Comparison of ENCODE assay signal across 29 mouse cellular contexts in the genomic region with DNA sequence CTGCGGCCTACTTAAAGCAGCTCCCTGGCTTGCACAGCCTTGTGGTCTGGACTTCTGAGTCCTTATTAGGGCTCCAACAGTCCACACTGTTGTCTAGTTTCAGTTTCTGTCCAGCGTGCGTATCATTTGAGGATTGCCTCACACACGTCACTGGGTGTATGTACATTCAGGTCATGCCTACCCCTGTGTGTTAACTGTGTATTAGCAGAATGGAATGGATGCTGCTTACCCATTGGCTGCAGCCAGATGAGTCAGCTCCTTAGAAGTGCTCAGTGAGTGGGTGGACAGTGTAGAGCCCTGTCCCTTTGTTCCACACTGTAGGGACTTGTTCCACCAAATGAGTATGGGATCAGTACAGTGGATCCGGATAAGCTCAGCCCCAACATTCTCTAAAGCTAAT. TPM values are rescaled to one million over a fixed set of nuclear protein-coding genes. Genes with fewer than 3 reads are reported as not detected.
DNase-seq lines count a peak whose midpoint lies in the region; ATAC-seq and TF ChIP-seq lines count a peak whose summit lies in the region.
"Had no signal": no experiment of that assay in that cellular context is flagged by ENCODE, and none has a peak within 500 bp of the region (broad histone marks: within the 10 kb centered on the region; RNA-seq: fewer than 3 reads in every experiment).

No protein-coding gene starts in this region.

- peaks cover 6% of the 10 kb centered on the region; the same call in 1 of the 2 replicates for H3K36me3 ChIP-seq in midbrain, embryonic 16.5 days (ENCODE audit: control insufficient read depth, insufficient read depth, low read length)
- peaks cover 8% of the 10 kb centered on the region; the same call in 1 of the 2 replicates for H3K36me3 ChIP-seq in midbrain, embryonic 11.5 days (ENCODE audit: control insufficient read depth, insufficient read depth, low read length)
- peaks cover 32% of the 10 kb centered on the region for H3K36me3 ChIP-seq in forebrain, postnatal 0 days (ENCODE audit: insufficient read depth)

- intact Hi-C loops in left cerebral cortex, postnatal 4 days (cut with DNase I), result no loop called here

- 0 out of 2 replicates have a peak overlapping the region, but pooled peaks have one; percentile 25 for H3K9ac ChIP-seq in midbrain, embryonic 16.5 days (ENCODE audit: low read depth, low read length)
- H3K9ac ChIP-seq in midbrain, embryonic 11.5 days (ENCODE audit: low read length), result no peak overlapping the region
- no peak overlapping the region for H3K9ac ChIP-seq in forebrain, postnatal 0 days
- H3K9ac ChIP-seq: embryonic facial prominence, embryonic 13.5 days; heart, embryonic 12.5 days; hindbrain, embryonic 15.5 days; limb, embryonic 13.5 days; liver, postnatal 0 days; midbrain, embryonic 12.5 days; stomach, embryonic 15.5 days had no signal

- WGBS in midbrain, embryonic 16.5 days, result 96% methylated on average over 5 of the region's 5 CpGs
- WGBS in midbrain, embryonic 11.5 days, result 96% methylated on average over 5 of the region's 5 CpGs
- WGBS in forebrain, postnatal 0 days, result 93% methylated on average over 5 of the region's 5 CpGs

- no peak overlapping the region for H3K4me2 ChIP-seq in midbrain, embryonic 16.5 days (ENCODE audit: low read length)
- H3K4me2 ChIP-seq in midbrain, embryonic 11.5 days, result no peak overlapping the region
- no peak overlapping the region for H3K4me2 ChIP-seq in forebrain, postnatal 0 days (ENCODE audit: low read depth)
- H3K4me2 ChIP-seq: embryonic facial prominence, embryonic 13.5 days; heart, embryonic 12.5 days; hindbrain, embryonic 15.5 days; limb, embryonic 13.5 days; liver, embryonic 11.5 days; midbrain, embryonic 12.5 days; stomach, embryonic 15.5 days had no signal

- ATAC-seq in midbrain, embryonic 16.5 days, result no peak
- no peak for ATAC-seq in midbrain, embryonic 11.5 days (ENCODE audit: low FRiP score)
- peak; percentile 15 for ATAC-seq in megakaryocyte progenitor cell, adult 5-6 weeks (replicated peaks; ENCODE audit: poor library complexity)
- no peak for ATAC-seq in forebrain, postnatal 0 days
- ATAC-seq: forebrain, embryonic 16.5 days; inflammation-experienced regulatory T-cells, adult 6 months; liver, postnatal 0 days; Patski had no signal

- H3K4me1 ChIP-seq in midbrain, embryonic 16.5 days (ENCODE audit: control insufficient read depth, insufficient read depth, low read length), result peaks cover 14% of the 10 kb centered on the region
- H3K4me1 ChIP-seq in midbrain, embryonic 11.5 days (ENCODE audit: control insufficient read depth, insufficient read depth, low read length), result peaks cover 18% of the 10 kb centered on the region
- peaks cover 17% of the 10 kb centered on the region for H3K4me1 ChIP-seq in forebrain, postnatal 0 days (ENCODE audit: insufficient read depth)

- H3K27ac ChIP-seq in midbrain, embryonic 16.5 days (ENCODE audit: low read length), result no peak overlapping the region
- H3K27ac ChIP-seq in midbrain, embryonic 11.5 days (ENCODE audit: low read depth, low read length), result no peak overlapping the region
- H3K27ac ChIP-seq in forebrain, postnatal 0 days (ENCODE audit: low read depth, low read length), result no peak overlapping the region
- H3K27ac ChIP-seq: embryonic facial prominence, embryonic 13.5 days; hindbrain, embryonic 10.5 days; hindbrain, embryonic 15.5 days; left cerebral cortex, adult 2 months; limb, embryonic 13.5 days; macrophage; midbrain, embryonic 12.5 days; stomach, embryonic 15.5 days had no signal

- no peaks in the 10 kb centered on the region for H3K9me3 ChIP-seq in midbrain, embryonic 16.5 days (replicated peaks; ENCODE audit: control insufficient read depth, low read length, poor library complexity, severe bottlenecking)
- no peaks in the 10 kb centered on the region for H3K9me3 ChIP-seq in midbrain, embryonic 11.5 days (ENCODE audit: control insufficient read depth, low read length)
- H3K9me3 ChIP-seq in forebrain, postnatal 0 days (ENCODE audit: low read length), result no peaks in the 10 kb centered on the region
- H3K9me3 ChIP-seq: embryonic facial prominence, embryonic 13.5 days; heart, embryonic 12.5 days; hindbrain, embryonic 10.5 days; hindbrain, embryonic 15.5 days; limb, embryonic 13.5 days; midbrain, embryonic 12.5 days; stomach, embryonic 15.5 days had no signal

- H3K27me3 ChIP-seq in midbrain, embryonic 16.5 days (ENCODE audit: control insufficient read depth, insufficient read depth, low read depth, low read length), result no peaks in the 10 kb centered on the region
- H3K27me3 ChIP-seq in midbrain, embryonic 11.5 days (ENCODE audit: control insufficient read depth, insufficient read depth, low read length), result no peaks in the 10 kb centered on the region
- no peaks in the 10 kb centered on the region for H3K27me3 ChIP-seq in forebrain, postnatal 0 days (ENCODE audit: insufficient read depth, low read length)
- H3K27me3 ChIP-seq: embryonic facial prominence, embryonic 13.5 days; heart, embryonic 12.5 days; hindbrain, embryonic 15.5 days; limb, embryonic 13.5 days; midbrain, embryonic 12.5 days; Patski; stomach, embryonic 15.5 days had no signal

- no peak for TF ChIP-seq CTCF in forebrain, postnatal 0 days (IDR thresholded peaks at IDR 0.05; ENCODE audit: low read depth)

- DNase-seq in midbrain, embryonic 11.5 days (ENCODE audit: low spot score, missing footprints), result no peak
- DNase-seq in brain, adult 2 months (ENCODE audit: low read depth, low spot score), result peak; percentile 72
- no peak for DNase-seq in forebrain, postnatal 0 days
- no peak for DNase-seq in left cerebral cortex, postnatal 4 days
- no peak for DNase-seq in heart, adult 8-10 months (ENCODE audit: low spot score)
- DNase-seq: adrenal gland, postnatal 10 days; cerebellum, adult 11-12 months; cerebellum, adult 9-11 months; heart, adult 11 months; kidney, adult 11 months; kidney, postnatal 14 days; liver, postnatal 0 days; right cerebral cortex, postnatal 25 days had no signal

- H3K4me3 ChIP-seq in midbrain, embryonic 16.5 days (ENCODE audit: low read depth, low read length), result no peak overlapping the region
- H3K4me3 ChIP-seq in midbrain, embryonic 11.5 days (ENCODE audit: low read depth, low read length), result no peak overlapping the region
- no peak overlapping the region for H3K4me3 ChIP-seq in forebrain, postnatal 0 days (ENCODE audit: low read depth, low read length)
- H3K4me3 ChIP-seq: embryonic facial prominence, embryonic 13.5 days; erythroblast, embryonic 14.5 days; heart, embryonic 12.5 days; hindbrain, embryonic 10.5 days; hindbrain, embryonic 15.5 days; left cerebral cortex, adult 2 months; limb, embryonic 13.5 days; midbrain, embryonic 12.5 days; stomach, embryonic 15.5 days had no signal

RNA-seq across cellular contexts. Expression of gene Siva1, which starts 3.6 kb away (rescaled TPM):
- 41.7 and 44.1 TPM in 2 replicates for polyA plus RNA-seq in midbrain, embryonic 16.5 days (2015; fragmentation: Nextera tagmentation; extraction: Ambion mirVana)
- 182 and 230 TPM in 2 replicates for polyA plus RNA-seq in midbrain, embryonic 11.5 days (2014; fragmentation: Nextera tagmentation; extraction: Ambion mirVana)
- 163 and 168 TPM in 2 replicates for total RNA-seq in megakaryocyte progenitor cell, adult 5-6 weeks (2015)
- total RNA-seq in megakaryocyte progenitor cell, adult 5-6 weeks (2017), result 291 and 325 TPM in 2 replicates
- total RNA-seq in forebrain, postnatal 0 days (2014; rRNA removed), result 28.0 and 31.4 TPM in 2 replicates
- polyA plus RNA-seq in forebrain, postnatal 0 days (2015; fragmentation: Nextera tagmentation; extraction: Ambion mirVana), result 50.5 and 61.5 TPM in 2 replicates
- 10 to 100 TPM; 25.3 to 25.9 TPM for total RNA-seq in left cerebral cortex, postnatal 4 days (2021)
- total RNA-seq in heart, adult 8-10 months (2022), result 10 to 100 TPM; 28.3 to 35.2 (median 30.0) TPM

RNA-seq across cellular contexts. Expression of gene Akt1, which starts 26.6 kb away (rescaled TPM):
- 58.7 and 60.4 TPM in 2 replicates for polyA plus RNA-seq in midbrain, embryonic 16.5 days (2015; fragmentation: Nextera tagmentation; extraction: Ambion mirVana)
- 62.5 and 82.6 TPM in 2 replicates for polyA plus RNA-seq in midbrain, embryonic 11.5 days (2014; fragmentation: Nextera tagmentation; extraction: Ambion mirVana)
- total RNA-seq in megakaryocyte progenitor cell, adult 5-6 weeks (2015), result 84.3 and 85.6 TPM in 2 replicates
- total RNA-seq in megakaryocyte progenitor cell, adult 5-6 weeks (2017), result 74.8 and 96.1 TPM in 2 replicates
- 213 and 215 TPM in 2 replicates for total RNA-seq in forebrain, postnatal 0 days (2014; rRNA removed)
- polyA plus RNA-seq in forebrain, postnatal 0 days (2015; fragmentation: Nextera tagmentation; extraction: Ambion mirVana), result 117 TPM in 2 replicates
- total RNA-seq in left cerebral cortex, postnatal 4 days (2021), result 100 to 1,000 TPM; 279 to 286 TPM
- 100 to 1,000 TPM; 161 to 195 (median 179) TPM for total RNA-seq in heart, adult 8-10 months (2022)

RNA-seq across cellular contexts. Expression of gene Adssl1, which starts 28.2 kb away (rescaled TPM):
- 4.0 and 4.2 TPM in 2 replicates for polyA plus RNA-seq in midbrain, embryonic 16.5 days (2015; fragmentation: Nextera tagmentation; extraction: Ambion mirVana)
- polyA plus RNA-seq in midbrain, embryonic 11.5 days (2014; fragmentation: Nextera tagmentation; extraction: Ambion mirVana), result 1.9 and 2.7 TPM in 2 replicates
- total RNA-seq in megakaryocyte progenitor cell, adult 5-6 weeks (2015), result 113 and 131 TPM in 2 replicates
- 113 and 126 TPM in 2 replicates for total RNA-seq in megakaryocyte progenitor cell, adult 5-6 weeks (2017)
- 1.8 and 2.2 TPM in 2 replicates for total RNA-seq in forebrain, postnatal 0 days (2014; rRNA removed)
- 3.4 and 4.7 TPM in 2 replicates for polyA plus RNA-seq in forebrain, postnatal 0 days (2015; fragmentation: Nextera tagmentation; extraction: Ambion mirVana)
- 1 to 10 TPM; 1.5 to 1.7 TPM for total RNA-seq in left cerebral cortex, postnatal 4 days (2021)
- total RNA-seq in heart, adult 8-10 months (2022), result 100 to 1,000 TPM; 184 to 207 (median 193) TPM

RNA-seq across cellular contexts. Expression of gene Zbtb42, which starts 30.5 kb away (rescaled TPM):
- polyA plus RNA-seq in midbrain, embryonic 16.5 days (2015; fragmentation: Nextera tagmentation; extraction: Ambion mirVana), result 0.73 and 1.2 TPM in 2 replicates
- 4.8 and 5.1 TPM in 2 replicates for polyA plus RNA-seq in midbrain, embryonic 11.5 days (2014; fragmentation: Nextera tagmentation; extraction: Ambion mirVana)
- 1.8 and 2.1 TPM in 2 replicates for total RNA-seq in megakaryocyte progenitor cell, adult 5-6 weeks (2015)
- total RNA-seq in megakaryocyte progenitor cell, adult 5-6 weeks (2017), result 0.54 and 0.92 TPM in 2 replicates
- 1.0 and 3.5 TPM in 2 replicates for total RNA-seq in forebrain, postnatal 0 days (2014; rRNA removed)
- polyA plus RNA-seq in forebrain, postnatal 0 days (2015; fragmentation: Nextera tagmentation; extraction: Ambion mirVana), result 0.77 and 1.2 TPM in 2 replicates
- total RNA-seq in left cerebral cortex, postnatal 4 days (2021), result 1 to 10 TPM in 1 of 2 experiments, under 1 TPM in 1; 0.62 to 1.9 TPM
- total RNA-seq in heart, adult 8-10 months (2022), result 1 to 10 TPM; 4.0 to 5.5 (median 4.9) TPM

RNA-seq across cellular contexts. Expression of gene Inf2, which starts 59.5 kb away (rescaled TPM):
- polyA plus RNA-seq in midbrain, embryonic 16.5 days (2015; fragmentation: Nextera tagmentation; extraction: Ambion mirVana), result 0.53 and 0.67 TPM in 2 replicates
- polyA plus RNA-seq in midbrain, embryonic 11.5 days (2014; fragmentation: Nextera tagmentation; extraction: Ambion mirVana), result 1.2 and 1.4 TPM in 2 replicates
- total RNA-seq in megakaryocyte progenitor cell, adult 5-6 weeks (2015), result 11.0 and 13.6 TPM in 2 replicates
- total RNA-seq in megakaryocyte progenitor cell, adult 5-6 weeks (2017), result 4.8 and 7.1 TPM in 2 replicates
- total RNA-seq in forebrain, postnatal 0 days (2014; rRNA removed), result 9.8 and 10.8 TPM in 2 replicates
- 1.1 and 1.2 TPM in 2 replicates for polyA plus RNA-seq in forebrain, postnatal 0 days (2015; fragmentation: Nextera tagmentation; extraction: Ambion mirVana)
- total RNA-seq in left cerebral cortex, postnatal 4 days (2021), result 10 to 100 TPM; 24.7 to 26.7 TPM
- 10 to 100 TPM; 14.7 to 19.5 (median 17.7) TPM for total RNA-seq in heart, adult 8-10 months (2022)

Comparison
In these comparisons a context has a peak if more than half of its experiments do, and no peak if none do; other contexts are left out.
1. RNA of gene Adssl1, which starts 28.2 kb away (total RNA-seq): 184 to 207 TPM in heart, adult 8-10 months and 113 to 131 TPM in megakaryocyte progenitor cell, adult 5-6 weeks; 1.8 to 2.2 TPM in forebrain, postnatal 0 days and 1.5 to 1.7 TPM in left cerebral cortex, postnatal 4 days; every median in the first group is over 10 times any median in the second.